Mouse (Mus musculus): ENCODE measurements around the gene Cbfa2t3. TPM values are rescaled to one million over a fixed set of nuclear protein-coding genes. Genes with fewer than 3 reads are reported as not detected.

The Cbfa2t3 gene
- polyA plus RNA-seq, 1 experiment from 2014 or later, result 21.2 TPM

GRCm38 (mm10) chr8:122577116-122577515 lies 121.8 kb downstream of the Cbfa2t3 start:
- Histone ChIP-seq H3K27ac (replicated peaks) (peak overlapping the region; percentile 74), H3K36me3 (0 out of 2 replicates have a peak, but pooled peaks cover 6% of the 10 kb centered on the region), H3K4me2 (peak overlapping the region; percentile 76), H3K9ac (peak overlapping the region; percentile 70), H3K9me3 (no peaks in the 10 kb centered on the region), H3K27me3 (no peaks in the 10 kb centered on the region), H3K4me3 (peak overlapping the region; percentile 60), H3K4me1 (replicated peaks) (peaks cover 36% of the 10 kb centered on the region)
- ATAC-seq (ENCODE audit: low FRiP score, low read depth), result peak; percentile 24; the same call in 1 of the 2 replicates
- 46% methylated on average over 10 of the region's 10 CpGs for whole genome bisulfite sequencing

- Histone ChIP-seq H3K9me3 (no peaks in the 10 kb centered on the region), H3K36me3 (0 out of 2 replicates have a peak, but pooled peaks cover 6% of the 10 kb centered on the region), H3K27ac (replicated peaks) (peak within 1 kb of the TSS; percentile 74), H3K4me3 (peak within 1 kb of the TSS; percentile 60), H3K4me1 (replicated peaks) (peaks cover 36% of the 10 kb centered on the region), H3K4me2 (peak within 1 kb of the TSS; percentile 76), H3K27me3 (no peaks in the 10 kb centered on the region), H3K9ac (peak within 1 kb of the TSS; percentile 70)
- WGBS, result 0% methylated on average over 39 of the region's 39 CpGs
- peak; percentile 95 for ATAC-seq (ENCODE audit: low FRiP score, low read depth)
These were observed 122.3 kb downstream of the Cbfa2t3 start, which contains the start of gene Aprt for GRCm38 (mm10) chr8:122576648-122577022. Gene Aprt (minus strand): TSS chr8:122576909.

- Histone ChIP-seq H3K4me2 (peak overlapping the region; percentile 76), H3K9ac (peak overlapping the region; percentile 70), H3K4me1 (replicated peaks) (peaks cover 36% of the 10 kb centered on the region), H3K36me3 (0 out of 2 replicates have a peak, but pooled peaks cover 6% of the 10 kb centered on the region), H3K27me3 (no peaks in the 10 kb centered on the region), H3K9me3 (no peaks in the 10 kb centered on the region), H3K4me3 (peak overlapping the region; percentile 60), H3K27ac (replicated peaks) (peak overlapping the region; percentile 74)
- 19% methylated on average over 21 of the region's 21 CpGs for WGBS
- peak; percentile 46 for ATAC-seq (ENCODE audit: low FRiP score, low read depth)
These were observed 122.9 kb downstream of the Cbfa2t3 start for GRCm38 (mm10) chr8:122575735-122576647.

GRCm38 (mm10) chr8:122575286-122575685 lies 123.6 kb downstream of the Cbfa2t3 start:
- no peak overlapping the region for H3K27ac ChIP-seq (replicated peaks)
- ATAC-seq (ENCODE audit: low FRiP score, low read depth), result no peak
- H3K4me3 ChIP-seq, result peak overlapping the region; percentile 14; the same call in 1 of the 2 replicates
- H3K27me3 ChIP-seq, result no peaks in the 10 kb centered on the region
- H3K36me3 ChIP-seq, result 0 out of 2 replicates have a peak, but pooled peaks cover 6% of the 10 kb centered on the region
- H3K4me1 ChIP-seq (replicated peaks), result peaks cover 36% of the 10 kb centered on the region
- H3K9ac ChIP-seq, result no peak overlapping the region
- H3K4me2 ChIP-seq, result peak overlapping the region; percentile 76
- 76% methylated on average over 8 of the region's 8 CpGs for WGBS
- no peaks in the 10 kb centered on the region for H3K9me3 ChIP-seq

Small RNA genes within 50 kb of the gene (microRNA-seq; reads per million reads assigned to microRNA genes)
- not detected for gene Mir6396

Other genes with a start within 250 kb of the Cbfa2t3 start
- not detected in 2 replicates for gene Snai3, start 238.4 kb downstream of the Cbfa2t3 start, polyA plus RNA-seq (2015; fragmentation: Nextera tagmentation; extraction: Ambion mirVana)
- gene Rnf166, start 223.0 kb downstream of the Cbfa2t3 start, polyA plus RNA-seq (2015; fragmentation: Nextera tagmentation; extraction: Ambion mirVana), result 33.9 and 37.9 TPM in 2 replicates
- 78.3 and 80.7 TPM in 2 replicates for gene Ctu2, start 223.0 kb downstream of the Cbfa2t3 start, polyA plus RNA-seq (2015; fragmentation: Nextera tagmentation; extraction: Ambion mirVana)
- 2.2 and 2.8 TPM in 2 replicates for gene Piezo1, start 147.8 kb downstream of the Cbfa2t3 start, polyA plus RNA-seq (2015; fragmentation: Nextera tagmentation; extraction: Ambion mirVana)
- 10.6 and 11.5 TPM in 2 replicates for gene Cdt1, start 131.1 kb downstream of the Cbfa2t3 start, polyA plus RNA-seq (2015; fragmentation: Nextera tagmentation; extraction: Ambion mirVana)
- 170 and 179 TPM in 2 replicates for gene Aprt, start 122.2 kb downstream of the Cbfa2t3 start, polyA plus RNA-seq (2015; fragmentation: Nextera tagmentation; extraction: Ambion mirVana)
- gene Galns, start 87.6 kb downstream of the Cbfa2t3 start, polyA plus RNA-seq (2015; fragmentation: Nextera tagmentation; extraction: Ambion mirVana), result 6.8 and 8.1 TPM in 2 replicates
- 109 and 112 TPM in 2 replicates for gene Trappc2l, start 87.5 kb downstream of the Cbfa2t3 start, polyA plus RNA-seq (2015; fragmentation: Nextera tagmentation; extraction: Ambion mirVana)
- not detected in 2 replicates for gene Pabpn1l, start 76.4 kb downstream of the Cbfa2t3 start, polyA plus RNA-seq (2015; fragmentation: Nextera tagmentation; extraction: Ambion mirVana)
- gene Acsf3, start 76.4 kb upstream of the Cbfa2t3 start, polyA plus RNA-seq (2015; fragmentation: Nextera tagmentation; extraction: Ambion mirVana), result 15.6 and 17.1 TPM in 2 replicates
- 1.8 and 2.1 TPM in 2 replicates for gene Cdh15, start 148.9 kb upstream of the Cbfa2t3 start, polyA plus RNA-seq (2015; fragmentation: Nextera tagmentation; extraction: Ambion mirVana)